Mouse (Mus musculus) midbrain, embryonic 13.5 days (tissue): ENCODE data around the gene Rdh5. TPM values are rescaled to one million over a fixed set of nuclear protein-coding genes. Genes with fewer than 3 reads are reported as not detected.

Source experiments
- ATAC-seq: fragments of 200-750 bp; cut with Nextera tagmentation; 2 replicates; pipeline ENCODE4 v1.8.0; 2017; ENCODE audit warnings: mild to moderate bottlenecking, moderate TSS enrichment, moderate library complexity
- H3K27ac ChIP-seq: fragments of 300-500 bp; sonication (generic); 2 replicates; pipeline ENCODE4 v1.5.1; 2015; ENCODE audit warnings: inconsistent platforms, mild to moderate bottlenecking, moderate library complexity
- H3K27me3 ChIP-seq: fragments of 300-500 bp; sonication (generic); 2 replicates; pipeline ENCODE4 v1.6.1; 2015; ENCODE audit warnings: mild to moderate bottlenecking, inconsistent platforms
- H3K36me3 ChIP-seq: fragments of 300-500 bp; sonication (generic); 2 replicates; pipeline ENCODE4 v1.6.1; 2015; ENCODE audit warnings: mild to moderate bottlenecking, inconsistent platforms
- H3K4me1 ChIP-seq: fragments of 300-500 bp; sonication (generic); replicated peaks from 2 replicates; pipeline ENCODE4 v1.6.1; 2015; ENCODE audit warnings: inconsistent platforms
- H3K4me2 ChIP-seq: fragments of 300-500 bp; sonication (generic); replicated peaks from 2 replicates; pipeline ENCODE4 v1.6.1; 2015; ENCODE audit warnings: moderate library complexity, mild to moderate bottlenecking, inconsistent platforms
- H3K4me3 ChIP-seq: fragments of 300-500 bp; sonication (generic); replicated peaks from 2 replicates; pipeline ENCODE4 v1.5.1; 2015; ENCODE audit warnings: mild to moderate bottlenecking, inconsistent platforms
- H3K9ac ChIP-seq: fragments of 300-500 bp; sonication (generic); replicated peaks from 2 replicates; pipeline ENCODE4 v1.6.1; 2015; ENCODE audit warnings: mild to moderate bottlenecking, inconsistent platforms
- H3K9me3 ChIP-seq: fragments of 300-500 bp; sonication (generic); 2 replicates; pipeline ENCODE4 v1.6.1; 2016; ENCODE audit warnings: mild to moderate bottlenecking, inconsistent platforms
- WGBS: fragments of 180-500 bp; shearing (Covaris S2); methylation state at CpG from one replicate; pipeline ENCODE4 v1.1.7; 2015; 5-methylcytosine and 5-hydroxymethylcytosine counted together
- polyA plus RNA-seq: library from polyadenylated mRNA; unstranded; fragments of >200 nt; fragmentation: Nextera tagmentation; extraction: Ambion mirVana; gene quantifications from 2 replicates; pipeline ENCODE4 v1.2.1, GENCODE M21; 2015

Gene Rdh5
- polyA plus RNA-seq, 1 experiment from 2014 or later: 20.9 TPM

- WGBS: 87% methylated on average over 2 of the region's 2 CpGs
- H3K4me3 ChIP-seq: no peak overlapping the region
- no peaks in the 10 kb centered on the region for H3K4me1 ChIP-seq
- H3K9me3 ChIP-seq: no peaks in the 10 kb centered on the region
- H3K36me3 ChIP-seq: peaks cover 48% of the 10 kb centered on the region
- H3K27me3 ChIP-seq: no peaks in the 10 kb centered on the region
- no peak overlapping the region for H3K27ac ChIP-seq
- H3K9ac ChIP-seq: no peak overlapping the region
- H3K4me2 ChIP-seq: no peak overlapping the region
- ATAC-seq: no peak
Observed at GRCm38 (mm10) chr10:128878811-128879210, 43.9 kb downstream of the Rdh5 start.

- Histone ChIP-seq H3K9me3 (no peaks in the 10 kb centered on the region), H3K27me3 (no peaks in the 10 kb centered on the region), H3K4me2 (no peak overlapping the region), H3K27ac (no peak overlapping the region), H3K9ac (no peak overlapping the region), H3K36me3 (peaks cover 49% of the 10 kb centered on the region), H3K4me3 (no peak overlapping the region), H3K4me1 (no peaks in the 10 kb centered on the region)
- no peak for ATAC-seq
Observed at GRCm38 (mm10) chr10:128878291-128878690, 44.4 kb downstream of the Rdh5 start.

GRCm38 (mm10) chr10:128870341-128870740 lies 52.3 kb downstream of the Rdh5 start:
- no peaks in the 10 kb centered on the region for H3K4me1 ChIP-seq
- H3K36me3 ChIP-seq: peaks cover 53% of the 10 kb centered on the region
- H3K4me2 ChIP-seq: no peak overlapping the region
- ATAC-seq: no peak
- H3K27me3 ChIP-seq: no peaks in the 10 kb centered on the region
- WGBS: 94% methylated on average over 3 of the region's 3 CpGs
- no peak overlapping the region for H3K9ac ChIP-seq
- H3K27ac ChIP-seq: no peak overlapping the region
- H3K4me3 ChIP-seq: no peak overlapping the region
- no peaks in the 10 kb centered on the region for H3K9me3 ChIP-seq

GRCm38 (mm10) chr10:128866518-128866917 lies 56.2 kb downstream of the Rdh5 start:
- H3K27me3 ChIP-seq: no peaks in the 10 kb centered on the region
- H3K9ac ChIP-seq: no peak overlapping the region
- no peaks in the 10 kb centered on the region for H3K9me3 ChIP-seq
- no peak overlapping the region for H3K4me2 ChIP-seq
- 87% methylated on average over 1 of the region's 1 CpGs for WGBS
- no peaks in the 10 kb centered on the region for H3K4me1 ChIP-seq
- peaks cover 36% of the 10 kb centered on the region for H3K36me3 ChIP-seq
- H3K27ac ChIP-seq: no peak overlapping the region
- H3K4me3 ChIP-seq: no peak overlapping the region
- no peak for ATAC-seq

- Histone ChIP-seq H3K27me3 (no peaks in the 10 kb centered on the region), H3K27ac (no peak overlapping the region), H3K9me3 (no peaks in the 10 kb centered on the region), H3K4me1 (no peaks in the 10 kb centered on the region), H3K9ac (no peak overlapping the region), H3K4me3 (no peak overlapping the region), H3K4me2 (no peak overlapping the region), H3K36me3 (peaks cover 34% of the 10 kb centered on the region)
- no peak for ATAC-seq
- WGBS: 88% methylated on average over 3 of the region's 3 CpGs
Observed at GRCm38 (mm10) chr10:128866042-128866441, 56.6 kb downstream of the Rdh5 start.

Other genes with a start within 250 kb of the Rdh5 start
- gene Suox, start 248.8 kb downstream of the Rdh5 start, polyA plus RNA-seq: 13.0 and 13.7 TPM in 2 replicates
- gene Rab5b, start 226.6 kb downstream of the Rdh5 start, polyA plus RNA-seq: 106 and 107 TPM in 2 replicates
- 0.09 and 0.15 TPM in 2 replicates for gene Pmel, start 218.7 kb downstream of the Rdh5 start, polyA plus RNA-seq
- 36.2 TPM in 2 replicates for gene Cdk2, start 217.9 kb downstream of the Rdh5 start, polyA plus RNA-seq
- 5.0 TPM in 2 replicates for gene Dgka, start 178.0 kb downstream of the Rdh5 start, polyA plus RNA-seq
- gene Pym1, start 175.0 kb downstream of the Rdh5 start, polyA plus RNA-seq: 50.6 and 51.8 TPM in 2 replicates
- gene Mmp19, start 132.0 kb downstream of the Rdh5 start, polyA plus RNA-seq: 0.32 and 0.48 TPM in 2 replicates
- gene Dnajc14, start 118.8 kb downstream of the Rdh5 start, polyA plus RNA-seq: 54.1 and 56.3 TPM in 2 replicates
- 17.4 and 17.5 TPM in 2 replicates for gene Tmem198b, start 118.5 kb downstream of the Rdh5 start, polyA plus RNA-seq
- 203 and 209 TPM in 2 replicates for gene Sarnp, start 105.6 kb downstream of the Rdh5 start, polyA plus RNA-seq
- gene Ormdl2, start 101.2 kb downstream of the Rdh5 start, polyA plus RNA-seq: 29.3 and 31.3 TPM in 2 replicates
- 11.2 and 11.7 TPM in 2 replicates for gene Gdf11, start 31.2 kb downstream of the Rdh5 start, polyA plus RNA-seq
- 127 and 141 TPM in 2 replicates for gene Cd63, start 21.9 kb downstream of the Rdh5 start, polyA plus RNA-seq
- gene Bloc1s1, start 1.1 kb upstream of the Rdh5 start, polyA plus RNA-seq: 266 and 289 TPM in 2 replicates
- gene Itga7, start 10.9 kb upstream of the Rdh5 start, polyA plus RNA-seq: 1.7 and 2.5 TPM in 2 replicates
- not detected in 2 replicates for gene Mettl7b, start 38.1 kb upstream of the Rdh5 start, polyA plus RNA-seq
- not detected in 2 replicates for gene Olfr9, start 66.5 kb upstream of the Rdh5 start, polyA plus RNA-seq
- gene Olfr763, start 87.9 kb upstream of the Rdh5 start, polyA plus RNA-seq: not detected in 2 replicates
- not detected in 2 replicates for gene Olfr764-ps1, start 117.0 kb upstream of the Rdh5 start, polyA plus RNA-seq
- not detected in 2 replicates for gene Olfr765, start 127.1 kb upstream of the Rdh5 start, polyA plus RNA-seq
- gene Olfr766-ps1, start 146.1 kb upstream of the Rdh5 start, polyA plus RNA-seq: not detected in 2 replicates
- not detected in 2 replicates for gene Olfr767, start 160.0 kb upstream of the Rdh5 start, polyA plus RNA-seq
- not detected in 2 replicates for gene Olfr768, start 176.5 kb upstream of the Rdh5 start, polyA plus RNA-seq
- not detected in 2 replicates for gene Olfr769, start 195.0 kb upstream of the Rdh5 start, polyA plus RNA-seq
- gene Olfr770, start 216.1 kb upstream of the Rdh5 start, polyA plus RNA-seq: not detected in 2 replicates
- not detected in 2 replicates for gene Olfr771, start 241.9 kb upstream of the Rdh5 start, polyA plus RNA-seq